Mouse (Mus musculus): ENCODE results near the gene Clcn3.

Clcn3 gene

GRCm38 (mm10) chr8:60951757-60952156 is 31.3 kb downstream of the Clcn3 start:
- DNase-seq, result no peak

GRCm38 (mm10) chr8:60951271-60951670 is 31.8 kb downstream of the Clcn3 start:
- no peak for DNase-seq

- DNase-seq, result no peak
Measured at GRCm38 (mm10) chr8:60949859-60950258, 33.2 kb downstream of the Clcn3 start.

GRCm38 (mm10) chr8:60947503-60947902 is 35.6 kb downstream of the Clcn3 start:
- DNase-seq, result no peak

GRCm38 (mm10) chr8:60942867-60943266 is 40.2 kb downstream of the Clcn3 start:
- DNase-seq, result no peak

GRCm38 (mm10) chr8:60938717-60939424 is 44.2 kb downstream of the Clcn3 start:
- no peak for DNase-seq

GRCm38 (mm10) chr8:60933617-60934016 is 49.5 kb downstream of the Clcn3 start:
- DNase-seq, result no peak

GRCm38 (mm10) chr8:60920176-60920575 is 62.9 kb downstream of the Clcn3 start:
- DNase-seq, result no peak

GRCm38 (mm10) chr8:60919069-60919468 is 64.0 kb downstream of the Clcn3 start:
- no peak for DNase-seq

- no peak for DNase-seq
Measured at GRCm38 (mm10) chr8:60912554-60912953, 70.5 kb downstream of the Clcn3 start.

GRCm38 (mm10) chr8:60912081-60912480 is 71.0 kb downstream of the Clcn3 start:
- no peak for DNase-seq

GRCm38 (mm10) chr8:60900147-60900546 is 83.0 kb downstream of the Clcn3 start:
- DNase-seq, result no peak

- DNase-seq, result no peak
Measured at GRCm38 (mm10) chr8:60895878-60896277, 87.2 kb downstream of the Clcn3 start.

GRCm38 (mm10) chr8:60891757-60892156 is 91.3 kb downstream of the Clcn3 start:
- no peak for DNase-seq

GRCm38 (mm10) chr8:60890520-60890874 is 92.6 kb downstream of the Clcn3 start:
- no peak for DNase-seq

- peak; percentile 92 to 94 for DNase-seq
Measured at GRCm38 (mm10) chr8:60889843-60890519, 93.1 kb downstream of the Clcn3 start, which contains the start of gene Hpf1. Gene Hpf1 (plus strand): TSS chr8:60890418.

GRCm38 (mm10) chr8:60889131-60889842 is 93.8 kb downstream of the Clcn3 start:
- no peak for DNase-seq

- DNase-seq, result no peak
Measured at GRCm38 (mm10) chr8:60886736-60887135, 96.4 kb downstream of the Clcn3 start.

GRCm38 (mm10) chr8:60883419-60884137 is 99.5 kb downstream of the Clcn3 start:
- DNase-seq, result no peak

GRCm38 (mm10) chr8:60878617-60879016 is 104.5 kb downstream of the Clcn3 start:
- DNase-seq, result no peak

GRCm38 (mm10) chr8:60870231-60871193 is 112.6 kb downstream of the Clcn3 start:
- DNase-seq, result no peak

GRCm38 (mm10) chr8:60869761-60870160 is 113.3 kb downstream of the Clcn3 start:
- no peak for DNase-seq

Measured in thymus, adult 18-20 months (tissue).